Mouse (Mus musculus) B cell, adult (primary cell): ENCODE data around the gene Akap10. TPM values are rescaled to one million over a fixed set of nuclear protein-coding genes. Genes with fewer than 3 reads are reported as not detected.

Experiments used
- total RNA-seq: library from RNA; stranded (reverse); gene quantifications from 4 replicates; pipeline ENCODE4 v1.2.4, GENCODE M21; 2023; ENCODE audit not compliant: inconsistent age

The Akap10 gene
- 49.6 to 57.4 TPM (median 51.8 TPM) in 4 replicates for total RNA-seq

DNA sequence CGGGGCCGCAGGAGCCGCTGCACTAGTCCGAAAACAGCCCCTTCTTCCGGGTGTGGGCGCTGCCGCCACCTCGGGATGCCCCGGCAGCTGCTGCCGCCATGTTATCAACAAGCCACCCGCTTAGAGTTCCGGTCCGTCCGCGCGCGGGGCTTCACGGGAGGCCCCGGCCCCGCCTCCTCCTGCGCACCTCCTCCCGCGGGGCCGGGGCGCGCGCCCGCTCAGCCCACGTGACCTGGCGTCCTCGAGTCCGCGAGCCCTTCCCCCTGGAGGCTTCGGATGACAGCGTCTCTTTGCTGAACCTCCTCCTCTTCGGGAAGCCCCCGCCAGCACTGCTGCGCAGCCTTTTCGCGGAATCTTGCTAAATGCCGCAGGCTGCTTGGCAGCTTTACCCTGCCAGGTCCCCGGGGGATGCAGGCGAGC is at the start of gene Akap10:
TSS of gene Akap10 (minus strand) at position 155 of the 420 bp plus-strand sequence.

GRCm38 (mm10) chr11:61956572-61957295 is 26.7 kb upstream of the Akap10 start, which contains the start of gene Specc1:
Gene Specc1 (plus strand): TSS chr11:61956763.

GRCm38 (mm10) chr11:61854988-61855411 is 75.1 kb downstream of the Akap10 start, which contains the start of gene Ulk2:
Gene Ulk2 (minus strand): TSS chr11:61855073.

Other genes with a start within 250 kb of the Akap10 start
- gene Fam83g, start 246.2 kb downstream of the Akap10 start, total RNA-seq: 4.4 to 6.0 TPM (median 4.9 TPM) in 4 replicates
- 0.27 TPM in 1 of 4 replicates, not detected in the others for gene Slc5a10, start 209.4 kb downstream of the Akap10 start, total RNA-seq
- 49.2 to 57.1 TPM (median 55.0 TPM) in 4 replicates for gene Prpsap2, start 168.2 kb downstream of the Akap10 start, total RNA-seq
- 27.3 to 34.0 TPM (median 32.5 TPM) in 4 replicates for gene Ulk2, start 75.2 kb downstream of the Akap10 start, total RNA-seq
- gene Specc1, start 26.5 kb upstream of the Akap10 start, total RNA-seq: 0.32 to 0.93 TPM (median 0.77 TPM) in 4 replicates